Mouse (Mus musculus): Measurements from ENCODE around the gene Fam90a1a.

DNA sequence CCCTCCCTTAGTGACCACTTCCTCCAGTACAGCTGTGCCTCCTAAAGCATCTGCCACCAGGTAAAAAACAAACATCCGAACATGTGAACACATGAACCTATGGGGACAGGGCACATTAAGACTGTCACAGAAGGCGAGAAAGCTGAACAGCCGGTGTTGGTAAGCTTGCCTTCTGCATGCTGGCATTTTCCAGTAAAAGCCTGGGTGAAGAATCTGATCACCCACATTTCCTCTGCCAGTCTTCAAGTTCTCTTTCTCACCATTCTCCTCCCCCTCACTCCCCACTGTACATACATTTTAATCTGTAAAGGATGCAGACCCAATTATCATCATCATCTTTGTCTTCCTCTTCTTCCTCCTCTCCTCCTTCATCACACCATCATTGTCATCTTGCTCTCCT, 42.9 kb upstream of the Fam90a1a start:
- TF ChIP-seq POLR2A (IDR thresholded peaks at IDR 0.05; ENCODE audit: extremely low read depth, insufficient read depth, low read length) (no peak), CTCF (IDR thresholded peaks at IDR 0.05; ENCODE audit: extremely low read depth, insufficient read depth, low read length) (no peak)

Measured in cortical plate, adult 2 months (tissue).